Mouse (Mus musculus): ENCODE measurements at regions not wholly inside any gene's neighbourhood (a gene's known extent, or its start where the extent isn't known, plus 50 kb on each side); places are given as distances from the start of the nearest gene placed in this dataset.

DNA sequence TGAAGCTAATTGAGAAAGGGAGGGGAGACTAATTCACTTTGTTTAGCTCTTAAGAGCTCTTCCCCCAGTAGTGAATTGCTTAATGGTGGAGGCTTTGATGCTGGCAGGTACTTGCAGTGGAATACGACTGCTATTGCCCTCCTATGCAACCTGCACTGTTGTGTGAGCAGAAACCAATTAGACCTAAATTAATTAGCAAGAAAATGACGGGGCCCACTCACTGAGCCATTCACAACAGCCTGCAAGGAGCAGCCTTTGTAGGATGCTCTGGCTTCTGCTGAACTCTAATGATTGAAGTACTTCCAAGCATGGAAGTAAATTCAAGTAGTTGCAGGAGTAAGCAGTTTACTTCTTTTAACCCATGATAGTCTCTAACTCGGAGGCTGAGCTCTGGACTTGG is 54.8 kb upstream of the Ubash3b start:
- no peak for TF ChIP-seq CTCF (IDR thresholded peaks at IDR 0.05; ENCODE audit: low read depth)
- TF ChIP-seq EP300 (IDR thresholded peaks at IDR 0.05; ENCODE audit: low read depth), result no peak

Data from liver, embryonic 14.5 days (tissue).